Mouse (Mus musculus): ENCODE data around the gene Slc2a12.

- TF ChIP-seq EP300 (IDR thresholded peaks at IDR 0.05; ENCODE audit: low read depth): no peak
- no peak for TF ChIP-seq CTCF (IDR thresholded peaks at IDR 0.05; ENCODE audit: low read depth)
These were observed 86.1 kb downstream of the Slc2a12 start for GRCm38 (mm10) chr10:22730992-22731271.

Measured in heart, postnatal 0 days (tissue).